Mouse (Mus musculus): ENCODE data around the gene St7. TPM values are rescaled to one million over a fixed set of nuclear protein-coding genes. Genes with fewer than 3 reads are reported as not detected.
A peak's percentile ranks its signal among the peaks of the same experiment; 100 is the strongest.

The St7 gene
- polyA plus RNA-seq, 1 experiment: 14.3 TPM

DNA sequence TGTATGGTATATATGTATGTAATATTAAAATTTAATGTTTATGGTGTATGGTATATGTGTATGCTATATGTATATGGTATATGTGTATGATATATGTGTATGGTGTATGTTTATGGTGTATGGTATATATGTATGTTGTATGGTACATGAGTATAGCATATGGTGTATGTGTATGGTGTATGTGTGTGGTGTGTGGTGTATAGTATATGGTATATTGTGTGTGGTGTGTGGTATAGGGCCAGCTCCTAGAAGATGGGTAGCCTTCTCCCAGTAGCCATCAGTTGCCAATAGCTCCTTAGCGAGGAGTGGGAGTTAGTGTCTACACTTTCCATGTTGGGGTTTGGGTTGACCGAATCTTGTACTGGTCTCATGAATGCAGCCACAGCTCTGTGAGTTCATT is 162.9 kb downstream of the St7 start:
- H3K4me3 ChIP-seq (ENCODE audit: insufficient read depth, low read depth, low read length): no peak overlapping the region
- WGBS: 90% methylated on average over 2 of the region's 2 CpGs
- H3K27ac ChIP-seq (ENCODE audit: insufficient read depth, low read depth, low read length): no peak overlapping the region
- TF ChIP-seq POLR2A (IDR thresholded peaks at IDR 0.05; ENCODE audit: low read depth, low read length) (no peak), CTCF (conservative IDR thresholded peaks at IDR 0.05; ENCODE audit: insufficient read depth, insufficient read length, low read depth, low read length) (no peak)
- H3K27me3 ChIP-seq (replicated peaks; ENCODE audit: control insufficient read depth, insufficient read depth, low read length): no peaks in the 10 kb centered on the region
- no peaks in the 10 kb centered on the region for H3K36me3 ChIP-seq (ENCODE audit: control insufficient read depth, insufficient read depth, low read length)
- no peak for DNase-seq
- no peaks in the 10 kb centered on the region for H3K4me1 ChIP-seq (ENCODE audit: control insufficient read depth, insufficient read depth, low read length)

DNA sequence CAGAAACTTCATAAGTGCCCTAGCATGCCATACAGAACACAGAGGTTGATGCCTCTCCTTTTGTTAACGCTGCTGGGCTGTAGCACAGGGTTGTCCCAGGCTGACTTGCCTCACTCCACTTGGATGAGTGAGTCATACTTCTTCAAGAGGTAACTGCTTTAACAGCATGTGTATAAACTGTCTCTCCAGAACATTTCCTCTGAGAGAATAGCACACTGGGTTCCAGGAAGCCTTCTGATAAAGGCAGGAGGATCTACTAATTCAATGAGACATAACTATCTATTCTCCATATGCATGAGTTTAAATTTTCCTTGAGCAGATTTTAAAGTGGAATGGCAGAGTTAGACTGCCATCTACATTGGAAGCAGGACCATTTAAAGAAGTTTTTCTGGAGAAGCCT is 166.8 kb downstream of the St7 start:
- TF ChIP-seq POLR2A (IDR thresholded peaks at IDR 0.05; ENCODE audit: low read depth, low read length) (no peak), CTCF (conservative IDR thresholded peaks at IDR 0.05; ENCODE audit: insufficient read depth, insufficient read length, low read depth, low read length) (no peak)
- Histone ChIP-seq H3K4me1 (ENCODE audit: control insufficient read depth, insufficient read depth, low read length) (no peaks in the 10 kb centered on the region), H3K4me3 (ENCODE audit: insufficient read depth, low read depth, low read length) (no peak overlapping the region), H3K27me3 (replicated peaks; ENCODE audit: control insufficient read depth, insufficient read depth, low read length) (no peaks in the 10 kb centered on the region), H3K27ac (ENCODE audit: insufficient read depth, low read depth, low read length) (no peak overlapping the region), H3K36me3 (ENCODE audit: control insufficient read depth, insufficient read depth, low read length) (no peaks in the 10 kb centered on the region)
- WGBS: 93% methylated on average over 1 of the region's 1 CpGs
- no peak for DNase-seq

DNA sequence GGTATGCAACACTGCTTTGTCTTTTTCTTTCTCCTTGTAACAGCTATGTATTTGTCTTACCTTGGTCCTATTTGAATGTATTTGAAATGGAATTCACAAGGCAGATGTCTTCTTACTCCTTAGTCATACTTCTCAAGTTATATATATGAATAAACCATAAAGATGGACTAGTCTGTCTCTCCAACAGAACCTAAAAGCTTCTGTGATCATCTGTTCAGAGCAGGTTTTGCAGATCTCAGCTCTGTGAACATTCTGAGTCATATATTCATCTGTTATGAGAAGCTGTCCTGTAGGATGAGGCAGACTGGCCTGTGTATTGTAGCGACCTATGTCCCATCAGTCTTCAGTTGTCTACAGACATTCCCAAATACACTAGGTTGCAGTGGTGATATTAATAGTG is 167.7 kb downstream of the St7 start:
- 100% methylated on average over 1 of the region's 1 CpGs for WGBS
- TF ChIP-seq POLR2A (IDR thresholded peaks at IDR 0.05; ENCODE audit: low read depth, low read length): no peak
- no peak for TF ChIP-seq CTCF (conservative IDR thresholded peaks at IDR 0.05; ENCODE audit: insufficient read depth, insufficient read length, low read depth, low read length)
- H3K27me3 ChIP-seq (replicated peaks; ENCODE audit: control insufficient read depth, insufficient read depth, low read length): no peaks in the 10 kb centered on the region
- DNase-seq: no peak
- no peaks in the 10 kb centered on the region for H3K4me1 ChIP-seq (ENCODE audit: control insufficient read depth, insufficient read depth, low read length)
- no peak overlapping the region for H3K4me3 ChIP-seq (ENCODE audit: insufficient read depth, low read depth, low read length)
- no peak overlapping the region for H3K27ac ChIP-seq (ENCODE audit: insufficient read depth, low read depth, low read length)
- no peaks in the 10 kb centered on the region for H3K36me3 ChIP-seq (ENCODE audit: control insufficient read depth, insufficient read depth, low read length)

DNA sequence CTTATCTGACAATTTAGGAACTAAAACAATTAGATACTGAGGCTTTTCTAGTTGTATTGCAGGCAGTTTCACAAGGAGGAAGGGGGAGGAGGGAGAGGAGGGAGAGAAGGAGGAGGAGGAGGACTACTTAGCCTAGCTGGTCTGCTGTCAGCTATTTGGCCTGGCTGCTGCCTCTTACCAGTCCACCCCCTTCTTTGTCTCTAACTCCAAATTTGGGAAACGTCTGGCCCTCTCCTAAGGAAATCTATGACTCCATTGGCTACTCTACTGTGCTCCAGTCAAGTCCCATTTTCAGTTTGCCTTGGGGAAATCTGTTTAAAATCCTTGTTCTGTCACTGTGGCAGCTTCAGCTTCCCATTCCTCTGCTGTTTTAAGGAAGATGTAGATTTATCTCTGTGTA is 175.1 kb downstream of the St7 start:
- no peak for TF ChIP-seq POLR2A (IDR thresholded peaks at IDR 0.05; ENCODE audit: low read depth, low read length)
- H3K27me3 ChIP-seq (replicated peaks; ENCODE audit: control insufficient read depth, insufficient read depth, low read length): no peaks in the 10 kb centered on the region
- H3K36me3 ChIP-seq (ENCODE audit: control insufficient read depth, insufficient read depth, low read length): no peaks in the 10 kb centered on the region; the same call in 1 of the 2 replicates
- no peak overlapping the region for H3K4me3 ChIP-seq (ENCODE audit: insufficient read depth, low read depth, low read length)
- H3K27ac ChIP-seq (ENCODE audit: insufficient read depth, low read depth, low read length): no peak overlapping the region
- DNase-seq: no peak
- H3K4me1 ChIP-seq (ENCODE audit: control insufficient read depth, insufficient read depth, low read length): no peaks in the 10 kb centered on the region
- WGBS: 72% methylated on average over 1 of the region's 1 CpGs

DNA sequence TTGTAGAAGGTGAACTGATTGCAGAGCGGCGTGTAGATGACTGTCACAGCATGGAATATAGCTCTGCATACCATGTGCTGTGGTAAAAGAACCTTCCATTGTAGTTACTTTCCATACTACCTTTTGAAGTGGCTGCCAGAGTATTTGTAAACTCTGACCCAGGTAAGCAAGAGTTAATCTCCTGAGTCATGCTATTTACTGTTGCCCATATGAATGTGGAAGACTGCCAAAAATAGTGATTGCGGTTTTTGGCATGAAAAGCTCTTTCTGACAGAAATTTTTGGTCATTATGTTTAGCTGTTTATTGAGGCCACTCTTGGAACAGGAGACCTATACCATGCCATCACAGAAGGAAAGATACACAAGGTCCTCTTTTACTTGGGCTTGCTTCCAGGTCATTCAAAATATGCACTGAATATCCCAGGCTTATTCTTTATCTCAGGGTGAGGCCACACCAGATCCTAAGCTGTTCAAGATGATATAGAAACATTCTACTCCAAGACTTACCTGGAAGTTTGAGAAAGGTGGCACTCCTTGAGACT is 179.2 kb downstream of the St7 start:
- no peaks in the 10 kb centered on the region for H3K27me3 ChIP-seq (replicated peaks; ENCODE audit: control insufficient read depth, insufficient read depth, low read length)
- H3K4me1 ChIP-seq (ENCODE audit: control insufficient read depth, insufficient read depth, low read length): no peaks in the 10 kb centered on the region
- no peaks in the 10 kb centered on the region; the same call in 1 of the 2 replicates for H3K36me3 ChIP-seq (ENCODE audit: control insufficient read depth, insufficient read depth, low read length)
- H3K4me3 ChIP-seq (ENCODE audit: insufficient read depth, low read depth, low read length): no peak overlapping the region
- H3K27ac ChIP-seq (ENCODE audit: insufficient read depth, low read depth, low read length): no peak overlapping the region
- no peak for DNase-seq
- WGBS: 87% methylated on average over 3 of the region's 3 CpGs
- TF ChIP-seq CTCF (conservative IDR thresholded peaks at IDR 0.05; ENCODE audit: insufficient read depth, insufficient read length, low read depth, low read length) (no peak), POLR2A (IDR thresholded peaks at IDR 0.05; ENCODE audit: low read depth, low read length) (no peak)

DNA sequence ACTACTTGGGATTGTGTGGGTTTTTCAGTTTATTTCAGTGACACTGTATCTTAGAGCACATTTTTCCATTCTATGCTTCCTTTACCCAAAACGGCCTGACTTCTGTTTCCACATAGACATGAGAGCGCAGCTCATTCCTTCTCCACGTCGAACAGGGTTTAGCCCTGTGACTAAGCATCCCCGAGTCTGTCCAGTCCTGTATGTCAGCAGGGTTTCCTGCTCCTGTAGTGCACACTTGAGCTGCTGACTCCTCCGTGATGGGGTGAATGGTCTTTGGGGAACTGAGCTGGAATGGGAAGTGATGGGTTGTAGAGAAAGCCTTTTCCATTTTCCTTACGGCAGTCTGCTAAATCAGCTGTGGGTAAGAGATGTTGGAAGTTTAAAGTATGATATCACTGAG is 182.9 kb downstream of the St7 start:
- no peaks in the 10 kb centered on the region for H3K27me3 ChIP-seq (replicated peaks; ENCODE audit: control insufficient read depth, insufficient read depth, low read length)
- H3K4me3 ChIP-seq (ENCODE audit: insufficient read depth, low read depth, low read length): no peak overlapping the region
- H3K36me3 ChIP-seq (ENCODE audit: control insufficient read depth, insufficient read depth, low read length): no peaks in the 10 kb centered on the region
- no peak for DNase-seq
- H3K4me1 ChIP-seq (ENCODE audit: control insufficient read depth, insufficient read depth, low read length): no peaks in the 10 kb centered on the region
- TF ChIP-seq CTCF (conservative IDR thresholded peaks at IDR 0.05; ENCODE audit: insufficient read depth, insufficient read length, low read depth, low read length): no peak
- TF ChIP-seq POLR2A (IDR thresholded peaks at IDR 0.05; ENCODE audit: low read depth, low read length): no peak
- WGBS: 72% methylated on average over 7 of the region's 7 CpGs
- H3K27ac ChIP-seq (ENCODE audit: insufficient read depth, low read depth, low read length): no peak overlapping the region

DNA sequence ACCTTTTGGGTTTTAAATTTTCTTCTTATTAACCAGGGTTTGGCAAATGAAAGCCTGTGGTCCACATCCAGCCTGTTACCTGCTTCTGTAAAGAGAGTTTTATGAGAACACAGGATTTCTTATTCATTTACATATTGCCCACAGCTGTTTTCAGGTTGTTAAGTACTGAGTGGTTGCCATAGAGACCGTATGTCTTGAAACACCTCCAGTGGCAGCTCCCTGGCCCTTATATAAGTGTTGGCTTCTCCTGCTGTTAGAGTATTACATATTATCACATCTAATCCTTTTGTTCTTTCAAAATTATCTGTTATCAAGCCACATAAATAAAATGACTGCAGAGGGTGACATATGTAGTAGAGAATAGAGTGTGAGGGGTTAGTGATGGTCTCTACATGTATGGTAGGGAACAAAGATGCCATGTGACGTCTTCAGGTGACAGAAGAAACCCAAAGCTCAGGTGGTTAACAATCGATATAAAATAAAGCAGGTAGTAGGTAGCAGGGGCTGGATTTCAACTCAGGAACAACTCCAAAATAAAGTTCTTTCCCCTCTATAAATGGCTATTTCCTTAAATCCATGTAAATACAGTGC is 183.4 kb downstream of the St7 start:
- 82% methylated on average over 3 of the region's 3 CpGs for WGBS
- TF ChIP-seq CTCF (conservative IDR thresholded peaks at IDR 0.05; ENCODE audit: insufficient read depth, insufficient read length, low read depth, low read length) (no peak), POLR2A (IDR thresholded peaks at IDR 0.05; ENCODE audit: low read depth, low read length) (no peak)
- H3K27ac ChIP-seq (ENCODE audit: insufficient read depth, low read depth, low read length): no peak overlapping the region

More for the DNA sequence above, 183.4 kb downstream of the St7 start:
- DNase-seq: peak; percentile 7
- H3K36me3 ChIP-seq (ENCODE audit: control insufficient read depth, insufficient read depth, low read length): no peaks in the 10 kb centered on the region
- no peaks in the 10 kb centered on the region for H3K4me1 ChIP-seq (ENCODE audit: control insufficient read depth, insufficient read depth, low read length)
- H3K27me3 ChIP-seq (replicated peaks; ENCODE audit: control insufficient read depth, insufficient read depth, low read length): no peaks in the 10 kb centered on the region
- no peak overlapping the region for H3K4me3 ChIP-seq (ENCODE audit: insufficient read depth, low read depth, low read length)

All from kidney, adult 2 months (tissue).